Mouse (Mus musculus) lung, postnatal 0 days (tissue): Measurements from ENCODE around the gene Cacnb2. TPM values are rescaled to one million over a fixed set of nuclear protein-coding genes. Genes with fewer than 3 reads are reported as not detected.
A peak's percentile ranks its signal among the peaks of the same experiment; 100 is the strongest.

Experiments
- ATAC-seq: fragments of 200-750 bp; cut with Nextera tagmentation; 2 replicates; pipeline ENCODE4 v1.8.0; 2017; ENCODE audit warnings: moderate library complexity
- DNase-seq: peaks from one replicate; pipeline ENCODE4 v3.0.0-alpha.2; 2016; ENCODE audit warnings: low spot score
- H3K27ac ChIP-seq: fragments of 300-500 bp; sonication (generic); 2 replicates; pipeline ENCODE4 v1.5.1; 2014; ENCODE audit warnings: antibody characterized with exemption, mild to moderate bottlenecking, low read length, mixed read lengths
- H3K27me3 ChIP-seq: fragments of 300-500 bp; sonication (generic); replicated peaks from 2 replicates; pipeline ENCODE4 v1.6.1; 2014; ENCODE audit warnings: low read length, mixed read lengths; ENCODE audit not compliant: insufficient read depth
- H3K36me3 ChIP-seq: fragments of 300-500 bp; sonication (generic); 2 replicates; pipeline ENCODE4 v1.6.1; 2014; ENCODE audit warnings: low read length, mixed read lengths; ENCODE audit not compliant: insufficient read depth
- H3K4me1 ChIP-seq: fragments of 300-500 bp; sonication (generic); 2 replicates; pipeline ENCODE4 v1.6.1; 2014; ENCODE audit warnings: antibody characterized with exemption, low read depth, low read length, mixed read lengths; ENCODE audit not compliant: insufficient read depth
- H3K4me2 ChIP-seq: fragments of 300-500 bp; sonication (generic); replicated peaks from 2 replicates; pipeline ENCODE4 v1.6.1; 2014; ENCODE audit warnings: low read depth, mild to moderate bottlenecking, low read length, moderate library complexity, mixed read lengths
- H3K4me3 ChIP-seq: fragments of 300-500 bp; sonication (generic); 2 replicates; pipeline ENCODE4 v1.5.1; 2014; ENCODE audit warnings: low read depth, low read length
- H3K9ac ChIP-seq: fragments of 300-500 bp; sonication (generic); replicated peaks from 2 replicates; pipeline ENCODE4 v1.6.1; 2014; ENCODE audit warnings: low read depth, mild to moderate bottlenecking
- H3K9me3 ChIP-seq: fragments of 300-500 bp; sonication (generic); 2 replicates; pipeline ENCODE4 v1.6.1; 2016; ENCODE audit warnings: low read length, mixed read lengths
- CTCF ChIP-seq: IDR thresholded peaks from 2 replicates; pipeline ENCODE4 v1.5.1; 2016; ENCODE audit warnings: antibody characterized with exemption, mild to moderate bottlenecking
- EP300 ChIP-seq: IDR thresholded peaks from 2 replicates; pipeline ENCODE4 v1.6.1; 2016; ENCODE audit warnings: antibody characterized with exemption, mild to moderate bottlenecking, control low read depth
- WGBS: fragments of 180-500 bp; shearing (Covaris S2); extraction: QIAGEN DNeasy Blood & Tissue Kit; methylation state at CpG from one replicate; pipeline ENCODE4 v1.1.7; 2014; 5-methylcytosine and 5-hydroxymethylcytosine counted together
- polyA plus RNA-seq: library from polyadenylated mRNA; unstranded; fragments of >200 nt; fragmentation: Nextera tagmentation; extraction: Ambion mirVana; gene quantifications from 2 replicates; pipeline ENCODE4 v1.2.1, GENCODE M21; 2015

The Cacnb2 gene
- polyA plus RNA-seq, 1 experiment from 2014 or later: 5.1 TPM

DNA sequence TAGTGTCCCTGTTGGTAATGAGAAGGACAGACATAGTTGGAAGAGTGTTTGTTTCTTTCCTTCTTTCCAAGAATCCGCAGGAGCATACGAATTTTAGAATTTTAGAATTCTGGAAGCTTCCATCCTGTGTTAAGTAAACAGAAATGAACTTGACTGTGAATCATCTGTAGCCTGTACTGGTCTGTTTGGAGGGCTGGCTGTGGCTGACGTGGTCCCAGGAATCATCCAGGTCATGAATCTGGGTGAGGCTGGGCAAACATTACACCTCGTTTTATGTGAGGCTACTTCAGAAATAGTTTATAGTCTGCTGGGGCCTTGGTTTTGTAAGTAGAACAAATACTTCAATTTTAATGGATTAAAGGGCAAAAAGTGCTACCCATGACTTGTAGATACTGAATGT is 18.0 kb downstream of the Cacnb2 start:
- Histone ChIP-seq H3K4me2 (no peak overlapping the region), H3K4me3 (no peak overlapping the region), H3K27me3 (no peaks in the 10 kb centered on the region), H3K9ac (no peak overlapping the region), H3K4me1 (no peaks in the 10 kb centered on the region), H3K27ac (no peak overlapping the region), H3K9me3 (no peaks in the 10 kb centered on the region), H3K36me3 (no peaks in the 10 kb centered on the region)
- 40% methylated on average over 4 of the region's 4 CpGs for WGBS
- TF ChIP-seq CTCF (no peak), EP300 (no peak)
- peak; percentile 71 for ATAC-seq
- peak; percentile 43 for DNase-seq

DNA sequence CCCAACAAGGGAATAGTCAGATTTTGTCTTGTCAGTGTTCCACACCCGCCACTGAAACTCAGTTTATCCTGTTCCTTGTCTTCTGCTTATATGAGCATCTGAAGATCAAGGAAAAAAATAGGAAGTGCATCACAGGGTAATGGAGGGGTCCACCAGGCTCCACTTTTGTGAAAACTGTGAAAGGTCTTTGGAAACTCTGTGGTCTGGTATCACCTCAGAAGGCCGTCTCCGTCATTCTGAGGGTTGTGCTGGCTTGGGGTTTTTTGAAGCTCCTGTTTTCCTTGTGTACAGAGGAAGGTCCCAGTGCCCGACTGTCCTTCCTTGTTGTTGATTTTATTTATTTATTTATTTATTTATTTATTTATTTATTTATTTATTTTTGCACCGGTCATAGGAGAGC is 20.9 kb downstream of the Cacnb2 start:
- DNase-seq (no peak), ATAC-seq (no peak)
- Histone ChIP-seq H3K4me3 (no peak overlapping the region), H3K9ac (no peak overlapping the region), H3K9me3 (no peaks in the 10 kb centered on the region), H3K27me3 (no peaks in the 10 kb centered on the region), H3K4me1 (no peaks in the 10 kb centered on the region), H3K4me2 (no peak overlapping the region), H3K36me3 (no peaks in the 10 kb centered on the region), H3K27ac (no peak overlapping the region)
- TF ChIP-seq EP300 (no peak), CTCF (no peak)
- 82% methylated on average over 5 of the region's 5 CpGs for WGBS

DNA sequence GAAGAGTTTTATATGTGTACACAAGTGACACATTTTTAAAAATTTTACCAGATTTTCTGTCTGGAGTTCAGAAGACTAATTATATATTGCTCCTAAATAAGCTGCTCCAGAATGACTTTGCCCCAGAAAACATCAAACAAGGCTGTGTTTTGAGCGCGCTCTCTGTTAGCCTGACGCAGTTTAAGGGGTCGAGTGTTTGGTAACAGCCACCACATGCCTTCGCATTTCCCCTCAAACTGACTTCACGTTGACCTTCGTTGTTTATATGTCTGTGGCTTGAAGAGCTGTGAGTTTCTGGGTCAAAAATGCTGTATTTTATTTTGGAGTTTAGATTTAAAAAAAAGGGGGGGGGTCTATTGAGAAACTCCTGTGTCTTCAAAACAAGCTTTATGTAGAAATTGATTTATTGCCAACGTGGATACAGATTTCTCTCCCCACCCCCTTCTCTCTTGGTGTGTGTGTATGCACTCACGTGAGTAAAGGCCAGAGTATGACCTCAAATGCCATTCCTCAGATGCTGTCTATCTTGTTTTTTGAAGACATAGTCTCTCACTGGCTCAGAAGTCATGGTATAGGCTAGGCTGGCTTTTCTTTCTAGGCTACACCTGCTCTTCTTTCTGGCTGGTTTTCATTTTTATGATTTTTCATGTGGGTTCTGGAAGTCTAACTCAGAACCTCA is 27.1 kb downstream of the Cacnb2 start:
- DNase-seq: peak; percentile 70
- H3K4me3 ChIP-seq: no peak overlapping the region
- no peak overlapping the region for H3K4me2 ChIP-seq
- H3K9ac ChIP-seq: no peak overlapping the region
- peak; percentile 71 for ATAC-seq
- no peak overlapping the region for H3K27ac ChIP-seq
- 46% methylated on average over 9 of the region's 9 CpGs for WGBS
- TF ChIP-seq CTCF (no peak), EP300 (no peak)
- H3K27me3 ChIP-seq: no peaks in the 10 kb centered on the region
- no peaks in the 10 kb centered on the region for H3K4me1 ChIP-seq
- H3K36me3 ChIP-seq: no peaks in the 10 kb centered on the region
- H3K9me3 ChIP-seq: no peaks in the 10 kb centered on the region

DNA sequence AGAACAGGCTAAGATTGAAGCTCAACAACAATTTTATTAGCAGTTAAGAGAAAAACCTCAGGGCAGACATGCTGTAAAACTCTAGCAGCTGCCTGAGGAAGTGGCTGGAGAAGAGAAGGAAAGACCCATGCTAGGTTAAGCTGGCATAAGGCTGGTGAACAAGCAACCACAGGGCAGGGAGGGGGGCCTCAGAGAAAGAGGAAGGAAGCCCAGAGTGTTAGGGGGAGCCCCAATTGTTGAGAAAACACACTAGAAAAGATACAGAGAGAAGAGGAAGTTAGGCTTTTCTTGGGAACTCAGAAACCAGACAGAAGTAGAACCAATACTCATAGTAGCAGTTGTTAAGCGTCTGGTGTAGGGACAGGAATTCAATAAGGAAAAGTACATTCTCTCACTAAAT is 28.7 kb downstream of the Cacnb2 start:
- no peak for ATAC-seq
- no peak overlapping the region for H3K9ac ChIP-seq
- no peaks in the 10 kb centered on the region for H3K27me3 ChIP-seq
- H3K27ac ChIP-seq: no peak overlapping the region
- H3K4me3 ChIP-seq: no peak overlapping the region
- no peaks in the 10 kb centered on the region for H3K36me3 ChIP-seq
- no peaks in the 10 kb centered on the region for H3K4me1 ChIP-seq
- H3K9me3 ChIP-seq: no peaks in the 10 kb centered on the region
- TF ChIP-seq CTCF (no peak), EP300 (no peak)
- no peak overlapping the region for H3K4me2 ChIP-seq
- DNase-seq: peak; percentile 35
- WGBS: 85% methylated on average over 1 of the region's 1 CpGs

DNA sequence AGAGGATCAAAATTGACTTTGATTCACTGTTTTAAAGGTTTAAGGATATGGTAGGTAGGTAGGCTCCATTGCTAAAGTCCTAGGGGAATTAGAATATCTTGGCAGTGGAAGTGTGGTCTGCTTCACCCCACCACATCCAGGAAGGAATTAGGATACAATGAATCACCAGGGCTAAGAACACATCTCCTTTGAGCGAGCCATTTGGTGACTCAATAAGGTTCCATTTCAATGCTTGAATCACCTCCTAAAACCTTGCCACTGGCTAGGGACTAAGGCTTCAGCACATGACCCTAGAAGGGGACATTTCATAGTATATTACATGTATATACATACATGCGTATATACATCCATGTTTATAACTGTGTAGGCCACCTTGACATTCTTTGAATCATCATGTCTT is 30.3 kb downstream of the Cacnb2 start:
- no peak overlapping the region for H3K27ac ChIP-seq
- no peak overlapping the region for H3K4me3 ChIP-seq
- H3K27me3 ChIP-seq: no peaks in the 10 kb centered on the region
- TF ChIP-seq CTCF (no peak), EP300 (no peak)
- no peak for DNase-seq
- H3K4me1 ChIP-seq: no peaks in the 10 kb centered on the region
- H3K36me3 ChIP-seq: no peaks in the 10 kb centered on the region
- ATAC-seq: no peak
- no peak overlapping the region for H3K9ac ChIP-seq
- H3K9me3 ChIP-seq: no peaks in the 10 kb centered on the region
- WGBS: 94% methylated on average over 2 of the region's 2 CpGs
- no peak overlapping the region for H3K4me2 ChIP-seq

DNA sequence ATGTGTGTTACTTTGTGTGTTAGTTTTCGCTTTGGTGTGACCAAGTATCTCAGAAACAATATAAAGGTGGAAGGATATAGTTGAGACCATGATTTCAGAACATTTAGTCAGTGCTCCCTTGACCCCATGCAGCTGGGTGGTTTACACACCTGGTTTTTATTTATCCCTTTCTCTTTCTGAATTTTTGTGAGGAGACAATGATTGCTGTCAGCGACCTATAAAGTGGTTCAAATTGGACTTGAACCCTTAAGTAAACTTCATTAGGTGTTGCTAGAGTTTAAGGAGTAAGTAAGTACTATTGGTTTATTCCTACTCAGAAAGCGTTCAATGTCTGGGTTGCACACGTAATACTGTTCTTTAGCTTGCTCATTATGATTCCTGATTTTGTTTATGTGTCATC is 36.4 kb downstream of the Cacnb2 start:
- no peaks in the 10 kb centered on the region for H3K36me3 ChIP-seq
- no peak overlapping the region for H3K27ac ChIP-seq
- 74% methylated on average over 4 of the region's 4 CpGs for WGBS
- no peak overlapping the region for H3K4me2 ChIP-seq
- no peaks in the 10 kb centered on the region for H3K27me3 ChIP-seq
- DNase-seq (no peak), ATAC-seq (no peak)
- H3K9me3 ChIP-seq: no peaks in the 10 kb centered on the region
- H3K4me3 ChIP-seq: no peak overlapping the region
- no peak overlapping the region for H3K9ac ChIP-seq
- TF ChIP-seq EP300: no peak
- TF ChIP-seq CTCF: no peak
- H3K4me1 ChIP-seq: peaks cover 7% of the 10 kb centered on the region

DNA sequence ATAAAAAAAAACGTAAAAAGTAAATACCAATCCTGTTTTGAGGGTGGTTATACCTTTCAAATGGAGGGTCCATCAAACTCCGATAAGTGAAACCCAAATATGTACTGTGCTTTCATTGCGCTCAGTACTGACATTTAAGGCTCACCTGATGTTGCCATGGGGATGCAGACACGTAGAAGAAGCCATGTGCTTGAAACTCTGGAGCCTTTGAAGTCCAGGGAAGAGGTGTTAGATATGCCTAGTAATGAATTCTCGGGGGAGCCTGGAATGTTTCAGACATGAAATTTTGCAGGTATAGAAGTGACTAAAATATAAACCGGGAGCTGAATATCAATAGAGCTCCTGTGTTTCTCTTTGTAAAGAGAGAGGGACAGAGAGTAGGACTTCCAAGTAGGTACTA is 37.0 kb downstream of the Cacnb2 start:
- Histone ChIP-seq H3K4me2 (no peak overlapping the region), H3K9me3 (no peaks in the 10 kb centered on the region), H3K27ac (no peak overlapping the region), H3K4me1 (peaks cover 7% of the 10 kb centered on the region), H3K27me3 (no peaks in the 10 kb centered on the region), H3K36me3 (no peaks in the 10 kb centered on the region), H3K4me3 (no peak overlapping the region), H3K9ac (no peak overlapping the region)
- TF ChIP-seq CTCF (no peak), EP300 (no peak)
- WGBS: 60% methylated on average over 6 of the region's 6 CpGs
- ATAC-seq (no peak), DNase-seq (no peak)
